Comparison of ENCODE assay signal across 8 mouse cellular contexts in genomic region chr4:70535711-70536311, GRCm38 (mm10). TPM values are rescaled to one million over a fixed set of nuclear protein-coding genes. Genes with fewer than 3 reads are reported as not detected.
DNase-seq lines count a peak whose midpoint lies in the region; ATAC-seq lines count a peak whose summit lies in the region.

No protein-coding gene starts in this region.

- no peaks in the 10 kb centered on the region for H3K27me3 ChIP-seq in forebrain, embryonic 16.5 days (replicated peaks; ENCODE audit: control insufficient read depth, insufficient read depth, low read length)
- H3K27me3 ChIP-seq in limb, embryonic 10.5 days (ENCODE audit: low read depth, poor library complexity, severe bottlenecking) = no peaks in the 10 kb centered on the region
- H3K27me3 ChIP-seq in stomach, embryonic 16.5 days (ENCODE audit: control insufficient read depth, insufficient read depth, low read length) = no peaks in the 10 kb centered on the region

- WGBS in forebrain, embryonic 16.5 days = 14% methylated on average over 7 of the region's 7 CpGs
- 28% methylated on average over 7 of the region's 7 CpGs for WGBS in limb, embryonic 10.5 days
- WGBS in stomach, embryonic 16.5 days = 7% methylated on average over 7 of the region's 7 CpGs

- H3K9ac ChIP-seq in forebrain, embryonic 16.5 days (replicated peaks; ENCODE audit: low read depth, low read length) = peak overlapping the region; percentile 99
- H3K9ac ChIP-seq in stomach, embryonic 16.5 days (ENCODE audit: low read length) = peak overlapping the region; percentile 95

- no peaks in the 10 kb centered on the region for H3K9me3 ChIP-seq in forebrain, embryonic 16.5 days (ENCODE audit: control insufficient read depth, low read length)
- no peaks in the 10 kb centered on the region for H3K9me3 ChIP-seq in limb, embryonic 10.5 days (replicated peaks)
- H3K9me3 ChIP-seq in stomach, embryonic 16.5 days (replicated peaks; ENCODE audit: control insufficient read depth, low read length) = no peaks in the 10 kb centered on the region

- H3K4me3 ChIP-seq in brown adipose tissue, adult 24 weeks (ENCODE audit: insufficient read depth, low read depth, low read length) = peak overlapping the region; percentile 79
- peak overlapping the region; percentile 70 for H3K4me3 ChIP-seq in forebrain, embryonic 16.5 days (replicated peaks; ENCODE audit: low read length)
- H3K4me3 ChIP-seq in limb, embryonic 10.5 days = peak overlapping the region; percentile 80
- H3K4me3 ChIP-seq in stomach, embryonic 16.5 days (replicated peaks; ENCODE audit: low read length) = peak overlapping the region; percentile 83

- H3K4me1 ChIP-seq in brown adipose tissue, adult 24 weeks (ENCODE audit: control insufficient read depth, insufficient read depth, insufficient read length, low read length) = peaks cover 7% of the 10 kb centered on the region
- peaks cover 23% of the 10 kb centered on the region for H3K4me1 ChIP-seq in forebrain, embryonic 16.5 days (replicated peaks; ENCODE audit: control insufficient read depth, insufficient read depth, low read length)
- peaks cover 33% of the 10 kb centered on the region for H3K4me1 ChIP-seq in limb, embryonic 10.5 days
- peaks cover 18% of the 10 kb centered on the region for H3K4me1 ChIP-seq in stomach, embryonic 16.5 days (ENCODE audit: control insufficient read depth, insufficient read depth, low read length)

- ATAC-seq in forebrain, embryonic 16.5 days = no peak
- ATAC-seq in hematopoietic stem cell, adult 5-6 weeks (replicated peaks in 1 of 2; ENCODE audit: insufficient read depth in 1 of 2, low FRiP score in 2 of 2, low TSS enrichment in 1 of 2, low read depth in 1 of 2, poor library complexity in 2 of 2, severe bottlenecking in 2 of 2) = peak; percentile 20 to 23
- ATAC-seq in megakaryocyte progenitor cell, adult 5-6 weeks (replicated peaks; ENCODE audit: poor library complexity) = peak; percentile 43
- peak; percentile 16; the same call in 1 of the 2 replicates for ATAC-seq in stomach, embryonic 16.5 days (ENCODE audit: insufficient read depth, low FRiP score)

- peak; percentile 29 for DNase-seq in layer of hippocampus, adult 11-12 months (ENCODE audit: low spot score)
- DNase-seq in layer of hippocampus, adult 9-11 months = no peak
- peak; percentile 45 for DNase-seq in limb, embryonic 10.5 days (ENCODE audit: low spot score)

- H3K27ac ChIP-seq in brown adipose tissue, adult 24 weeks (replicated peaks; ENCODE audit: low read depth, low read length) = peak overlapping the region; percentile 89
- peak overlapping the region; percentile 100 for H3K27ac ChIP-seq in forebrain, embryonic 16.5 days (ENCODE audit: low read length)
- H3K27ac ChIP-seq in limb, embryonic 10.5 days = peak overlapping the region; percentile 99
- peak overlapping the region; percentile 97 for H3K27ac ChIP-seq in stomach, embryonic 16.5 days (ENCODE audit: low read length)

- H3K4me2 ChIP-seq in forebrain, embryonic 16.5 days (ENCODE audit: low read length) = peak overlapping the region; percentile 75
- H3K4me2 ChIP-seq in stomach, embryonic 16.5 days (ENCODE audit: low read depth, low read length) = peak overlapping the region; percentile 95

- H3K36me3 ChIP-seq in forebrain, embryonic 16.5 days (ENCODE audit: control insufficient read depth, insufficient read depth) = no peaks in the 10 kb centered on the region
- no peaks in the 10 kb centered on the region for H3K36me3 ChIP-seq in limb, embryonic 10.5 days
- H3K36me3 ChIP-seq in stomach, embryonic 16.5 days (ENCODE audit: control insufficient read depth, insufficient read depth, low read length) = no peaks in the 10 kb centered on the region

RNA-seq across cellular contexts. Expression of gene Megf9, which starts 1.0 kb away (rescaled TPM):
- 23.0 and 26.1 TPM in 2 replicates for polyA plus RNA-seq in brown adipose tissue, adult 24 weeks (2012; ENCODE audit: insufficient read depth, insufficient read length, missing spikeins)
- polyA plus RNA-seq in forebrain, embryonic 16.5 days (2015; fragmentation: Nextera tagmentation; extraction: Ambion mirVana) = 32.0 and 38.4 TPM in 2 replicates
- 3.7 and 10.6 TPM in 2 replicates for total RNA-seq in hematopoietic stem cell, adult 5-6 weeks (2017)
- 6.3 and 10.3 TPM in 2 replicates for polyA plus RNA-seq in limb, embryonic 10.5 days (2016; fragmentation: Nextera tagmentation; extraction: Ambion mirVana)
- 20.1 and 25.3 TPM in 2 replicates for total RNA-seq in megakaryocyte progenitor cell, adult 5-6 weeks (2015)
- 9.2 and 10.9 TPM in 2 replicates for total RNA-seq in megakaryocyte progenitor cell, adult 5-6 weeks (2017)
- 7.9 and 8.4 TPM in 2 replicates for polyA plus RNA-seq in stomach, embryonic 16.5 days (2015; fragmentation: Nextera tagmentation; extraction: Ambion mirVana)
